ENCODE assay signal across 24 mouse cellular contexts in the genomic region with DNA sequence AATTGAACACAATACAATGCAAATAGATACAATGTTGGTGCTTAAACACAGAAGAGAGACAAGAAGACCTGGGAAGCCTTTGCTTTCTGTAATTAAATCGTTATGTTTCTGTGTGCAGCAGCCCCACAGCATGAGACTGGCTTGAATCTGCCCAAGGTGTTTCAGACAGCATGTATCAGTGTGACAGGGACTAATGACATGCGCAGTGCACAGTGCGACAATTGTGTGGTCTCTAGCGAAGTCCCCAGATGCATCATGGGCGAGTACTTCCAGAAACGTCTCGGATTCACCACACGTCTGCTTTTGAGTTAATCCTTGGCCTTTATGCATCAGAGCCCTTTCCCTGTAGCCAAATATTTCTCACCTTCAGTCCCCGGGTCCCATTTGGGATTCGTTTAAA. TPM values are rescaled to one million over a fixed set of nuclear protein-coding genes. Genes with fewer than 3 reads are reported as not detected.
DNase-seq lines count a peak whose midpoint lies in the region; ATAC-seq and TF ChIP-seq lines count a peak whose summit lies in the region.
"Had no signal": no experiment of that assay in that cellular context is flagged by ENCODE, and none has a peak within 500 bp of the region (broad histone marks: within the 10 kb centered on the region; RNA-seq: fewer than 3 reads in every experiment).

No protein-coding gene starts in this region.

- H3K27ac ChIP-seq in heart, embryonic 12.5 days (ENCODE audit: poor library complexity, severe bottlenecking): no peak overlapping the region
- no peak overlapping the region for H3K27ac ChIP-seq in midbrain, embryonic 13.5 days
- H3K27ac ChIP-seq in midbrain, embryonic 16.5 days (ENCODE audit: low read length): no peak overlapping the region
- H3K27ac ChIP-seq: embryonic facial prominence, embryonic 12.5 days; embryonic facial prominence, embryonic 15.5 days; heart, embryonic 15.5 days; hindbrain, embryonic 10.5 days; hindbrain, embryonic 13.5 days had no signal

- no peak for TF ChIP-seq CTCF in brain, embryonic 14.5 days (IDR thresholded peaks at IDR 0.05; ENCODE audit: borderline replicate concordance, extremely low read depth, insufficient read depth, insufficient read length)

- DNase-seq in cerebellum, adult 9-10 months: peak; percentile 33
- DNase-seq in cerebellum, adult 11-12 months: no peak
- peak; percentile 15 for DNase-seq in heart, adult 11 months
- DNase-seq in brain, embryonic 14.5 days (ENCODE audit: low read depth): peak; percentile 51
- DNase-seq in kidney, adult 11 months: no peak
- DNase-seq: adrenal gland, adult 8-10 months; adrenal gland, postnatal 25 days; cerebellum, adult 8-10 months; cerebellum, postnatal 25 days; gastrocnemius, postnatal 10 days; gastrocnemius, postnatal 36 days; heart, postnatal 10 days; heart, postnatal 36 days had no signal

- TF ChIP-seq POLR2A in brain, embryonic 14.5 days (IDR thresholded peaks at IDR 0.05; ENCODE audit: borderline replicate concordance, extremely low read depth, insufficient read depth, insufficient read length, poor library complexity, severe bottlenecking): no peak

- H3K4me3 ChIP-seq in heart, embryonic 12.5 days: no peak overlapping the region
- H3K4me3 ChIP-seq in midbrain, embryonic 13.5 days (replicated peaks): no peak overlapping the region
- H3K4me3 ChIP-seq in midbrain, embryonic 16.5 days (ENCODE audit: low read depth, low read length): no peak overlapping the region
- H3K4me3 ChIP-seq: embryonic facial prominence, embryonic 12.5 days; embryonic facial prominence, embryonic 15.5 days; heart, embryonic 15.5 days; hindbrain, embryonic 10.5 days; hindbrain, embryonic 13.5 days had no signal

- no peak for ATAC-seq in heart, embryonic 12.5 days (ENCODE audit: insufficient number of reproducible peaks, low FRiP score)
- ATAC-seq in midbrain, embryonic 13.5 days: 0 out of 2 replicates have a peak, but pooled peaks have one; percentile 56
- ATAC-seq in midbrain, embryonic 16.5 days: no peak
- ATAC-seq: activated CD4-positive, CD25-positive, alpha-beta regulatory T cell, adult 4 months; forebrain, embryonic 16.5 days had no signal

- H3K4me1 ChIP-seq in heart, embryonic 12.5 days (replicated peaks): no peaks in the 10 kb centered on the region
- peaks cover 16% of the 10 kb centered on the region for H3K4me1 ChIP-seq in midbrain, embryonic 13.5 days (replicated peaks)
- H3K4me1 ChIP-seq in midbrain, embryonic 16.5 days (ENCODE audit: control insufficient read depth, insufficient read depth, low read length): peaks cover 12% of the 10 kb centered on the region
- H3K4me1 ChIP-seq: embryonic facial prominence, embryonic 12.5 days; embryonic facial prominence, embryonic 15.5 days; heart, embryonic 15.5 days had no signal

- H3K36me3 ChIP-seq in heart, embryonic 12.5 days: no peaks in the 10 kb centered on the region
- H3K36me3 ChIP-seq in midbrain, embryonic 13.5 days: no peaks in the 10 kb centered on the region
- no peaks in the 10 kb centered on the region for H3K36me3 ChIP-seq in midbrain, embryonic 16.5 days (ENCODE audit: control insufficient read depth, insufficient read depth, low read length)
- H3K36me3 ChIP-seq: embryonic facial prominence, embryonic 12.5 days; embryonic facial prominence, embryonic 15.5 days; heart, embryonic 15.5 days; hindbrain, embryonic 10.5 days; hindbrain, embryonic 13.5 days had no signal

- 76% methylated on average over 10 of the region's 10 CpGs for WGBS in heart, embryonic 12.5 days
- 60% methylated on average over 10 of the region's 10 CpGs for WGBS in midbrain, embryonic 13.5 days
- 42% methylated on average over 10 of the region's 10 CpGs for WGBS in midbrain, embryonic 16.5 days

- H3K27me3 ChIP-seq in heart, embryonic 12.5 days (replicated peaks): no peaks in the 10 kb centered on the region
- no peaks in the 10 kb centered on the region for H3K27me3 ChIP-seq in midbrain, embryonic 13.5 days
- no peaks in the 10 kb centered on the region for H3K27me3 ChIP-seq in midbrain, embryonic 16.5 days (ENCODE audit: control insufficient read depth, insufficient read depth, low read depth, low read length)
- H3K27me3 ChIP-seq: embryonic facial prominence, embryonic 12.5 days; embryonic facial prominence, embryonic 15.5 days; heart, embryonic 15.5 days; hindbrain, embryonic 13.5 days had no signal

- H3K9me3 ChIP-seq in heart, embryonic 12.5 days (replicated peaks): no peaks in the 10 kb centered on the region
- H3K9me3 ChIP-seq in midbrain, embryonic 13.5 days: no peaks in the 10 kb centered on the region
- no peaks in the 10 kb centered on the region for H3K9me3 ChIP-seq in midbrain, embryonic 16.5 days (replicated peaks; ENCODE audit: control insufficient read depth, low read length, poor library complexity, severe bottlenecking)
- H3K9me3 ChIP-seq: embryonic facial prominence, embryonic 12.5 days; embryonic facial prominence, embryonic 15.5 days; heart, embryonic 15.5 days; hindbrain, embryonic 10.5 days; hindbrain, embryonic 13.5 days had no signal

- no peak overlapping the region for H3K9ac ChIP-seq in heart, embryonic 12.5 days
- H3K9ac ChIP-seq in midbrain, embryonic 13.5 days (replicated peaks): no peak overlapping the region
- no peak overlapping the region for H3K9ac ChIP-seq in midbrain, embryonic 16.5 days (ENCODE audit: low read depth, low read length)
- H3K9ac ChIP-seq: embryonic facial prominence, embryonic 12.5 days; embryonic facial prominence, embryonic 15.5 days; heart, embryonic 15.5 days; hindbrain, embryonic 13.5 days had no signal

- no peak overlapping the region for H3K4me2 ChIP-seq in heart, embryonic 12.5 days
- no peak overlapping the region for H3K4me2 ChIP-seq in midbrain, embryonic 13.5 days (replicated peaks)
- H3K4me2 ChIP-seq in midbrain, embryonic 16.5 days (ENCODE audit: low read length): no peak overlapping the region
- H3K4me2 ChIP-seq: embryonic facial prominence, embryonic 12.5 days; embryonic facial prominence, embryonic 15.5 days; heart, embryonic 11.5 days; heart, embryonic 15.5 days; hindbrain, embryonic 13.5 days had no signal

RNA-seq across cellular contexts. Expression of gene Nmnat2, which starts 9.6 kb away (rescaled TPM):
- 0.98 and 1.2 TPM in 2 replicates for polyA plus RNA-seq in heart, embryonic 12.5 days (2016; fragmentation: Nextera tagmentation; extraction: Ambion mirVana)
- 62.3 and 66.8 TPM in 2 replicates for polyA plus RNA-seq in midbrain, embryonic 13.5 days (2015; fragmentation: Nextera tagmentation; extraction: Ambion mirVana)
- 92.9 and 95.8 TPM in 2 replicates for polyA plus RNA-seq in midbrain, embryonic 16.5 days (2015; fragmentation: Nextera tagmentation; extraction: Ambion mirVana)
- polyA plus RNA-seq in brain, embryonic 14.5 days (2012; rRNA removed): 59.3 and 82.4 TPM in 2 replicates

Comparison
In these comparisons a context has a peak if more than half of its experiments do, and no peak if none do; other contexts are left out.
1. DNase-seq: peak in cerebellum, adult 9-10 months (single experiment), heart, adult 11 months (single experiment) and brain, embryonic 14.5 days (single experiment); none in cerebellum, adult 11-12 months (single experiment) and kidney, adult 11 months (single experiment).
2. RNA of gene Nmnat2, which starts 9.6 kb away (polyA plus RNA-seq): 92.9 to 95.8 TPM in midbrain, embryonic 16.5 days, 59.3 to 82.4 TPM in brain, embryonic 14.5 days and 62.3 to 66.8 TPM in midbrain, embryonic 13.5 days; 0.98 to 1.2 TPM in heart, embryonic 12.5 days; every median in the first group is over 10 times any median in the second.